Mouse (Mus musculus): ENCODE data around the gene Slc22a20. TPM values are rescaled to one million over a fixed set of nuclear protein-coding genes. Genes with fewer than 3 reads are reported as not detected.
A peak's percentile ranks its signal among the peaks of the same experiment; 100 is the strongest.

Slc22a20 gene
- polyA plus RNA-seq (2015; fragmentation: Nextera tagmentation; extraction: Ambion mirVana): not detected in 2 replicates

- Histone ChIP-seq H3K4me1 (replicated peaks) (peaks cover 8% of the 10 kb centered on the region), H3K9ac (no peak within 1 kb of the TSS), H3K27me3 (no peaks in the 10 kb centered on the region), H3K4me2 (no peak within 1 kb of the TSS), H3K36me3 (no peaks in the 10 kb centered on the region), H3K4me3 (no peak within 1 kb of the TSS), H3K27ac (replicated peaks) (no peak within 1 kb of the TSS), H3K9me3 (no peaks in the 10 kb centered on the region)
- no peak for ATAC-seq (ENCODE audit: low FRiP score, low read depth)
- 53% methylated on average over 4 of the region's 4 CpGs for WGBS
Measured at GRCm38 (mm10) chr19:5986043-5986442, at the start of gene Slc22a20. Slc22a20 (minus strand) TSS chr19:5986143.

DNA sequence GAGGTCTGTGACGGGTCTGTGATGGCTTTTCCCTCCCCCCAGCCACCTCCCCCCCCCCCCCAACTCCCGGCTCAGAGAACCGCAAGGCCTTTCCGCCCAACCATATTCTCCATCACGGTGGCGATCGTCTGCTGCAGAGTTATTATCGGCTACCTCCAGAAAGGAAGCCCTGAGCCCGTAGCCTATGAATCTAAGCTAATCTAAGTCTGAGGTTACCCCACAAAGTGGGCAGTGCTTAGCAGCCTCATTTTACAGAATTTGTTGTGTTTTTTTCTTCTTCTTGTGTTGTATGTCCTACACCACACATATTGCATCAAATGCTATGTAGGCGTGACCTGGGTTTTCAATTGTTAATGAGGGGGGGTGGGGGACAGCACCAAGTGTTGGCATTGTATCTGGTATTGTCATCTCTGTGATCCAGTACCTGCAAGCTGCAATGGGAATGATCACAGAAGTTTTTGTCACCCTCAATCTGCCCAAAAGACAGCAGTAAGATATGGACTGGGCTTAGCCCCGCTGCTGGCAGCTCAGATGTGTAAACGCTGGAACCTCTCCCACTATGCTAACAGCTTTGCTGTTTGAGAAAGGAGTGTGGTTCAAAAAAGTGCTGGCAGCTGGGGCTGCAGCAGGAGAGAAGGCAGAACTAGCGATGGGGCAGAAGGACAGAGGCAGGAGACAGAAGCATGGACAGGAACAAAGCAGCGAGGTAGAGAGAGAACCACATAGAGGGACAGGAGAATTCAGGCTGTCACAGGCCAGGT is 44.8 kb upstream of the Slc22a20 start:
- Histone ChIP-seq H3K9ac (no peak overlapping the region), H3K27ac (replicated peaks) (no peak overlapping the region), H3K9me3 (no peaks in the 10 kb centered on the region), H3K27me3 (no peaks in the 10 kb centered on the region), H3K4me3 (no peak overlapping the region), H3K4me1 (replicated peaks) (no peaks in the 10 kb centered on the region), H3K36me3 (no peaks in the 10 kb centered on the region), H3K4me2 (no peak overlapping the region)
- no peak for ATAC-seq (ENCODE audit: low FRiP score, low read depth)
- 69% methylated on average over 14 of the region's 14 CpGs for WGBS

- Histone ChIP-seq H3K4me3 (no peak overlapping the region), H3K4me2 (no peak overlapping the region), H3K4me1 (replicated peaks) (no peaks in the 10 kb centered on the region), H3K27me3 (no peaks in the 10 kb centered on the region), H3K9me3 (no peaks in the 10 kb centered on the region), H3K36me3 (no peaks in the 10 kb centered on the region), H3K27ac (replicated peaks) (no peak overlapping the region), H3K9ac (no peak overlapping the region)
- whole genome bisulfite sequencing: 80% methylated on average over 9 of the region's 9 CpGs
- ATAC-seq (ENCODE audit: low FRiP score, low read depth): no peak
Measured at GRCm38 (mm10) chr19:6029426-6029825, 43.5 kb upstream of the Slc22a20 start.

GRCm38 (mm10) chr19:6028991-6029390 is 43.0 kb upstream of the Slc22a20 start:
- WGBS: 88% methylated on average over 6 of the region's 6 CpGs
- no peaks in the 10 kb centered on the region for H3K27me3 ChIP-seq
- no peaks in the 10 kb centered on the region for H3K9me3 ChIP-seq
- no peaks in the 10 kb centered on the region for H3K36me3 ChIP-seq
- H3K27ac ChIP-seq (replicated peaks): no peak overlapping the region
- H3K4me2 ChIP-seq: no peak overlapping the region
- no peak for ATAC-seq (ENCODE audit: low FRiP score, low read depth)
- H3K4me3 ChIP-seq: no peak overlapping the region
- no peak overlapping the region for H3K9ac ChIP-seq
- no peaks in the 10 kb centered on the region for H3K4me1 ChIP-seq (replicated peaks)

GRCm38 (mm10) chr19:6023930-6024329 is 38.0 kb upstream of the Slc22a20 start:
- no peaks in the 10 kb centered on the region for H3K4me1 ChIP-seq (replicated peaks)
- no peaks in the 10 kb centered on the region for H3K36me3 ChIP-seq
- H3K9me3 ChIP-seq: no peaks in the 10 kb centered on the region
- no peak overlapping the region for H3K4me2 ChIP-seq
- no peaks in the 10 kb centered on the region for H3K27me3 ChIP-seq
- H3K27ac ChIP-seq (replicated peaks): no peak overlapping the region
- no peak for ATAC-seq (ENCODE audit: low FRiP score, low read depth)
- WGBS: 80% methylated on average over 7 of the region's 7 CpGs
- H3K4me3 ChIP-seq: no peak overlapping the region
- no peak overlapping the region for H3K9ac ChIP-seq

GRCm38 (mm10) chr19:6023059-6023458 is 37.1 kb upstream of the Slc22a20 start:
- Histone ChIP-seq H3K9ac (no peak overlapping the region), H3K4me3 (no peak overlapping the region), H3K4me1 (replicated peaks) (no peaks in the 10 kb centered on the region), H3K9me3 (no peaks in the 10 kb centered on the region), H3K4me2 (no peak overlapping the region), H3K27ac (replicated peaks) (no peak overlapping the region), H3K27me3 (no peaks in the 10 kb centered on the region), H3K36me3 (no peaks in the 10 kb centered on the region)
- WGBS: 69% methylated on average over 8 of the region's 8 CpGs
- no peak for ATAC-seq (ENCODE audit: low FRiP score, low read depth)

DNA sequence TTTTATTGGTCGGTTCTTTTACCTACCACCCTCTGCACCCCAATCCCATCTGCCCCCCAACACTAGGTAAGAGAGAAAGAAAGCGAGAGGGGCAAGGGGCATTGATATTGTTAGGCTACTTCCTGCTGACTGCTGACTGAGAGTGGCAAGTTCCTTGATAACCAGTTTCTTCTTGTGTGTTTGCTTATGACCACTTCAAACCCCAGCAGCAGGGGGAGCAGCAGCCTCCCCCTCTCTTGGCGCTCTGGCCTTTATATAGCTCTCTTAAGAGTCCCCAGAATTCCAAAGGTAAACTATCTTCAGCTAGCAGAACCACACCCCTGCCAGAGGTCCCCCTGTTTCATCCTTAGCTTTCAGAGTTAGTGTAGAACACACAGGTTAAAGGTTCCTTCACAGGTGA is 34.3 kb upstream of the Slc22a20 start:
- no peak for ATAC-seq (ENCODE audit: low FRiP score, low read depth)
- WGBS: 62% methylated on average over 3 of the region's 3 CpGs
- Histone ChIP-seq H3K27me3 (peaks cover 17% of the 10 kb centered on the region; the same call in 1 of the 2 replicates), H3K4me3 (no peak overlapping the region), H3K9me3 (no peaks in the 10 kb centered on the region), H3K9ac (no peak overlapping the region), H3K27ac (replicated peaks) (no peak overlapping the region), H3K4me1 (replicated peaks) (peaks cover 12% of the 10 kb centered on the region), H3K36me3 (no peaks in the 10 kb centered on the region), H3K4me2 (no peak overlapping the region)

DNA sequence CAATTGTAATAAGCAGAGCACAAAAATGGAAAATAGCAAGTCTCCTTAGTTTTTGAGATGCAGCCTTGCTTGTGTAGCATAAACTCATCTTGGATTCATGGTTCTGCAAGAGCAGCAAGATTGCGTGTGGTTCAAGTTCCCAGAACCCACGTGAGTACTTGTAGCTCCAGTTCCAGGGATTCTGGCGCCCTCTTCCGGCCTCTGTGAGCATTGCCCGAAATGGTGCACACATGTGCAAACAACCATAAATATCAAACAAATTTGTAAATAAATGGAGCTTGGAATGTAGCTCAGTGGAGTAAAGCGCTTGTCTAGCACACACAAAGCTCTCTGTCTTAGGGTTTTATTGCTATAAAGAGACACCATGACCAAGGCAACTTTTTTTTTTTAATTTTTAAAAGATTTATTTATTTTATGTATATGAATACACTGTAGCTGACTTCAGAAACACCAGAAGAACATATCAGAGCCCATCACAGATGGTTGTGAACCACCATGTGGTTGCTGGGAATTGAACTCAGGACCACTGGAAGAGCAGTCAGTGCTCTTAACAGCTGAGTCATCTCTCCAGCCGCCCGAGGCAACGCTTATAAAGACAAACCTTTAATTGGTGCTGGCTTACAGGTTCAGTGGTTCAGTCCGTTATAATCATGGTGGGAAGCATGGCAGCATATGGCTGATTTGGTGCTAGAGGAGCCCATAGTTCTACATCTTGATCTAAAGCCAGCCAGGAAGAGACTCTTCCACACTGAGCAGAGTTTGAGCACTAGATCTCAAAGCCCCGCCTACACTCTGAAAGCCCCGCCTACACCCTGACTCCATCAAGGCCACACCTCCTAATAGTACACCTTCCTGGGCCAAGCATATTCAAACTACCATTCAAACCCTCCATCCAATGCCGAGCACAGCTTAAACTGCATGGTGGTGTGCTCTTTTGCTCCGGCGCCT is 32.5 kb upstream of the Slc22a20 start:
- 33% methylated on average over 15 of the region's 15 CpGs for WGBS
- Histone ChIP-seq H3K4me1 (replicated peaks) (peaks cover 20% of the 10 kb centered on the region), H3K4me3 (no peak overlapping the region), H3K27ac (replicated peaks) (no peak overlapping the region), H3K9me3 (no peaks in the 10 kb centered on the region), H3K9ac (no peak overlapping the region), H3K27me3 (peaks cover 17% of the 10 kb centered on the region; the same call in 1 of the 2 replicates), H3K36me3 (no peaks in the 10 kb centered on the region), H3K4me2 (no peak overlapping the region)
- ATAC-seq (ENCODE audit: low FRiP score, low read depth): no peak

GRCm38 (mm10) chr19:6016532-6016931 is 30.6 kb upstream of the Slc22a20 start:
- peaks cover 17% of the 10 kb centered on the region; the same call in 1 of the 2 replicates for H3K27me3 ChIP-seq
- WGBS: 43% methylated on average over 7 of the region's 7 CpGs
- no peak for ATAC-seq (ENCODE audit: low FRiP score, low read depth)
- H3K27ac ChIP-seq (replicated peaks): no peak overlapping the region
- peaks cover 20% of the 10 kb centered on the region for H3K4me1 ChIP-seq (replicated peaks)
- no peaks in the 10 kb centered on the region for H3K36me3 ChIP-seq
- no peaks in the 10 kb centered on the region for H3K9me3 ChIP-seq
- H3K4me3 ChIP-seq: peak overlapping the region; percentile 55
- peak overlapping the region; percentile 98 for H3K4me2 ChIP-seq
- no peak overlapping the region for H3K9ac ChIP-seq

DNA sequence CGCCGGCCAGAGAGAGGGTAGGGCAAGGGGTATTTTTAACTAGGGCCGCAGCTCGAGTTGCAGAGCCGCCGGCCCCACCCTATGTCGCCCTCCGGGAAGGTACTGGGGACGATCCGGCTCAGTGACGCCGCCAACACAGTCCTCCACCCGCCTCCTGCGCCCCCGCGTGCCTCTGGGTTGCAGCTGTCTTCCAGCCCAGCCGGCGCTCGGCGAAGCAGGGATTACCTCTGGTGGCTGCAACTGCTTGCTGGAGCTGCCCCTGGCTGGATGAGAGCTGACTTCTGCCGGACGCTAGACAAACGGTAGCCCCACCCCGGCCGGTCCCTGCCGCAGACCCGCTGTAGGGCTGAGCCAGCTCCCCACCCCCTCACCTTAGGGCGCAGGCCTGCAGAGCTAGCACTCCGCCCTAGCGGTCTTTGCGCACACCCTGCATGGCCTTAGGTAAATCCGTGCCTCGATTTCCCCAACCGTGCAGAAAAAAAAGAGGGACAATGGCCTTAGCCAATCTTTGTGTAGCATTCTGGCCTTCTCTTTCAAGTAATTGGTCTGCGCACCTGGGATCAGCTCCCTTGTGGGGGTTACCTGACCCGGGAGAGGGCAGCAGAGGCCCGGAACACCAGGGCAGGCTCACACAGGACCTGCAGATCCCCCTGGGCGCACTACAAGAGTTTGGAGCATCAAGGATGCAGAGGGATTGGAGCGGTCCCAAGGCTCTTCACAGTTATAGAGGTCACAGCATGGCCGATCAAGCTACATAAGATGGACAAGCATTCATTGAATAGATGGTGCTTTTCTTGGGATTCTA is 29.8 kb upstream of the Slc22a20 start, which contains the start of gene Capn1:
Capn1 (minus strand) TSS at position 387 of the 805 bp plus-strand sequence.
- Histone ChIP-seq H3K36me3 (no peaks in the 10 kb centered on the region), H3K4me2 (peak within 1 kb of the TSS; percentile 98), H3K27ac (replicated peaks) (peak within 1 kb of the TSS; percentile 42), H3K9me3 (no peaks in the 10 kb centered on the region), H3K27me3 (peaks cover 17% of the 10 kb centered on the region; the same call in 1 of the 2 replicates), H3K9ac (peak within 1 kb of the TSS; percentile 82), H3K4me1 (replicated peaks) (peaks cover 20% of the 10 kb centered on the region), H3K4me3 (peak within 1 kb of the TSS; percentile 55)
- 2% methylated on average over 40 of the region's 40 CpGs for WGBS
- peak; percentile 70 for ATAC-seq (ENCODE audit: low FRiP score, low read depth)

DNA sequence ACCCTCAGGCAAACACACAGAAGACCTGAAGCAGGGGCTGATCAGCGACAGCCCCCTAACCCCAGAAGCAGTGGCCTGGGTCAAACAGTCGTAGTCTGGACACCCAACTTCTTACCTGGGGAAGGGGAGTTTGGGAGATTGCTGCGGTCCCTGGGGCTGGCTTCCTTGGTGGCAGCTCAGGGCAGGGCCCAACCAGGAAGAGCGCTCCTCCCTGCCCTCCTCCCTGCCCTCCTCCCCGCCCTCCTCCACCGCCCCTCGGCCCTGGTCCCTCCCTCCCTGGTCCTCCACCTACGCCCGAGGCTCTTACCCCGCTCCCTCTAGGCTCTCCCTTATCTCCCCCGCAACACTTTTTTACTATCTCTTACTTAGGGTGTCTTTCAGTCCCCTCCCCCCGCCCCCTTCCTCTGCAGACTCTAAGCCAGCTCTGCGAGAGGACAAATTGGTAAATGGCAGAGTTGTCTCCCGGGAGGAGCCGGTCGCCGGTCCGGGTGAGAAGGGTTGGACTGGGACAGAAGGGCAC is 29.1 kb upstream of the Slc22a20 start:
- peak overlapping the region; percentile 42 for H3K27ac ChIP-seq (replicated peaks)
- peak overlapping the region; percentile 55 for H3K4me3 ChIP-seq
- peaks cover 17% of the 10 kb centered on the region; the same call in 1 of the 2 replicates for H3K27me3 ChIP-seq
- no peaks in the 10 kb centered on the region for H3K36me3 ChIP-seq
- 2% methylated on average over 16 of the region's 18 CpGs for WGBS
- H3K9ac ChIP-seq: peak overlapping the region; percentile 82
- H3K4me1 ChIP-seq (replicated peaks): peaks cover 20% of the 10 kb centered on the region
- H3K9me3 ChIP-seq: no peaks in the 10 kb centered on the region
- ATAC-seq (ENCODE audit: low FRiP score, low read depth): peak; percentile 62; the same call in 1 of the 2 replicates
- peak overlapping the region; percentile 98 for H3K4me2 ChIP-seq
